Mouse (Mus musculus) liver, embryonic 14.5 days (tissue): ENCODE data around the gene Rnf182.

Experiments
- CTCF ChIP-seq: IDR thresholded peaks from 2 replicates; pipeline ENCODE4 v1.5.1; 2016; ENCODE audit warnings: antibody characterized with exemption, low read depth, control low read depth
- EP300 ChIP-seq: IDR thresholded peaks from 2 replicates; pipeline ENCODE4 v1.6.1; 2016; ENCODE audit warnings: antibody characterized with exemption, low read depth

- TF ChIP-seq CTCF (no peak), EP300 (no peak)
Measured at GRCm38 (mm10) chr13:43614667-43615066, 843 bp upstream of the Rnf182 start.
